Comparison of ENCODE assay signal across 8 mouse cellular contexts in genomic region chr4:53115410-53115809, GRCm38 (mm10). TPM values are rescaled to one million over a fixed set of nuclear protein-coding genes. Genes with fewer than 3 reads are reported as not detected.
A peak's percentile ranks its signal among the peaks of the same experiment; 100 is the strongest.
DNase-seq lines count a peak whose midpoint lies in the region; ATAC-seq and TF ChIP-seq lines count a peak whose summit lies in the region.

No protein-coding gene starts in this region.

- no peak for TF ChIP-seq CTCF in lung, adult 2 months (IDR thresholded peaks at IDR 0.05; ENCODE audit: insufficient read depth, low read length)
- no peak for TF ChIP-seq CTCF in lung, postnatal 0 days (IDR thresholded peaks at IDR 0.05)

- ATAC-seq in lung, postnatal 0 days, result peak; percentile 30

- no peaks in the 10 kb centered on the region for H3K9me3 ChIP-seq in lung, postnatal 0 days (ENCODE audit: low read length)

- TF ChIP-seq POLR2A in lung, adult 2 months (IDR thresholded peaks at IDR 0.05; ENCODE audit: borderline replicate concordance, extremely low read depth, low read depth, low read length), result no peak

- H3K36me3 ChIP-seq in lung, postnatal 0 days (ENCODE audit: insufficient read depth, low read length), result peaks cover 6% of the 10 kb centered on the region; the same call in 1 of the 2 replicates

- TF ChIP-seq EP300 in lung, postnatal 0 days (IDR thresholded peaks at IDR 0.05), result peak; percentile 31; the same call in 1 of the 2 replicates

- no peak overlapping the region for H3K4me3 ChIP-seq in lung, adult 2 months (replicated peaks; ENCODE audit: extremely low read depth, low read depth, low read length)
- no peak overlapping the region for H3K4me3 ChIP-seq in lung, postnatal 0 days (ENCODE audit: low read depth, low read length)

- no peak overlapping the region for H3K27ac ChIP-seq in lung, postnatal 0 days (ENCODE audit: low read length)

- no peak overlapping the region for H3K4me2 ChIP-seq in lung, postnatal 0 days (replicated peaks; ENCODE audit: low read depth, low read length)

- H3K9ac ChIP-seq in lung, postnatal 0 days (replicated peaks; ENCODE audit: low read depth), result no peak overlapping the region

- intact Hi-C loops in heart, postnatal 36 days (cut with DNase I), result loop anchor here (5.0 kb wide), 2 partner anchors 147 to 192 kb away; no protein-coding TSS in a partner anchor

- WGBS in lung, adult 2 months, result 17% methylated on average over 4 of the region's 4 CpGs
- 52% methylated on average over 4 of the region's 4 CpGs for WGBS in lung, postnatal 0 days

- H3K4me1 ChIP-seq in lung, adult 2 months (ENCODE audit: control insufficient read depth, insufficient read depth, low read length), result peaks cover 13% of the 10 kb centered on the region
- peaks cover 5% of the 10 kb centered on the region; the same call in 1 of the 2 replicates for H3K4me1 ChIP-seq in lung, postnatal 0 days (ENCODE audit: insufficient read depth, low read depth, low read length)

- DNase-seq in heart, adult 11 months, result peak; percentile 96
- no peak for DNase-seq in heart, postnatal 36 days
- DNase-seq in lung, adult 18-20 months, result peak; percentile 48 to 62
- no peak for DNase-seq in lung, adult 2 months
- peak; percentile 37 for DNase-seq in embryo, embryonic 10 days (ENCODE audit: low spot score)
- peak; percentile 50 for DNase-seq in lung, postnatal 0 days (ENCODE audit: low spot score)
- DNase-seq in spleen, postnatal 10 days (ENCODE audit: low spot score in 2 of 2), result no peak
- DNase-seq in spleen, adult 18-20 months, result no peak

- H3K27me3 ChIP-seq in lung, postnatal 0 days (replicated peaks; ENCODE audit: insufficient read depth, low read length), result no peaks in the 10 kb centered on the region

RNA-seq across cellular contexts. Expression of gene Abca1, which starts 44.3 kb away (rescaled TPM):
- 10 to 100 TPM; 24.6 to 26.3 TPM for total RNA-seq in heart, postnatal 36 days (2021)
- 7.8 and 13.2 TPM in 2 replicates for polyA plus RNA-seq in lung, adult 2 months (2012; rRNA removed)
- polyA plus RNA-seq in lung, postnatal 0 days (2015; fragmentation: Nextera tagmentation; extraction: Ambion mirVana), result 3.7 and 4.6 TPM in 2 replicates

Comparison
In these comparisons a context has a peak if more than half of its experiments do, and no peak if none do; other contexts are left out.
1. DNase-seq: peak in heart, adult 11 months (single experiment), lung, adult 18-20 months (2 of 2), embryo, embryonic 10 days (single experiment) and lung, postnatal 0 days (single experiment); none in heart, postnatal 36 days (0 of 2), lung, adult 2 months (single experiment), spleen, postnatal 10 days (0 of 2) and spleen, adult 18-20 months (0 of 2).